Mouse (Mus musculus) ES-E14 (cell line): ENCODE data around the gene Pkm. TPM values are rescaled to one million over a fixed set of nuclear protein-coding genes. Genes with fewer than 3 reads are reported as not detected.

Experiments used
- DNase-seq: peaks from one replicate; pipeline ENCODE4 v3.0.0-alpha.2; 2013; ENCODE audit warnings: low read depth, low spot score
- H3K27ac ChIP-seq: 2 replicates; pipeline ENCODE4 v1.5.1; 2012; ENCODE audit warnings: low read depth, mild to moderate bottlenecking, low read length, moderate library complexity, mixed read lengths; ENCODE audit not compliant: poor library complexity, insufficient read depth, severe bottlenecking
- H3K36me3 ChIP-seq: 2 replicates; pipeline ENCODE4 v1.6.1; 2012; ENCODE audit warnings: mild to moderate bottlenecking, low read length, moderate library complexity, mixed read lengths; ENCODE audit not compliant: control insufficient read depth, poor library complexity, insufficient read depth, severe bottlenecking
- H3K4me1 ChIP-seq, 2 experiments: fragments of 150-350 bp in 1 of 2; sonication (generic) in 1 of 2; 2 replicates each; pipeline ENCODE4 v1.6.1; 2012; ENCODE audit warnings: low read length in 2 of 2, mild to moderate bottlenecking in 1 of 2, mixed read lengths in 1 of 2; ENCODE audit not compliant: control insufficient read depth in 2 of 2, insufficient read depth in 2 of 2, poor library complexity in 1 of 2
- H3K4me3 ChIP-seq, 2 experiments: fragments of 150-350 bp in 1 of 2; sonication (generic) in 1 of 2; 2 replicates each; pipeline ENCODE4 v1.5.1; 2012; ENCODE audit warnings: low read length in 2 of 2, low read depth in 1 of 2, mild to moderate bottlenecking in 1 of 2, mixed read lengths in 1 of 2; ENCODE audit not compliant: insufficient read depth in 1 of 2, poor library complexity in 1 of 2, severe bottlenecking in 1 of 2
- H3K9ac ChIP-seq: 2 replicates; pipeline ENCODE4 v1.6.1; 2012; ENCODE audit warnings: low read depth, mild to moderate bottlenecking, low read length, mixed read lengths; ENCODE audit not compliant: poor library complexity, insufficient read depth, severe bottlenecking
- H3K9me3 ChIP-seq: fragments of 150-350 bp; sonication (generic); 2 replicates; pipeline ENCODE4 v1.6.1; 2012; ENCODE audit warnings: low read depth, mild to moderate bottlenecking, low read length; ENCODE audit not compliant: control insufficient read depth, insufficient read depth
- CHD2 ChIP-seq: IDR thresholded peaks from 2 replicates; pipeline ENCODE4 v1.6.1; 2014; ENCODE audit warnings: mild to moderate bottlenecking, low read depth, low read length, inconsistent platforms
- HCFC1 ChIP-seq: IDR thresholded peaks from 2 replicates; pipeline ENCODE4 v1.6.1; 2012; ENCODE audit warnings: low read length, inconsistent platforms, borderline replicate concordance; ENCODE audit not compliant: insufficient read depth
- MAFK ChIP-seq: IDR thresholded peaks from 2 replicates; pipeline ENCODE4 v1.6.1; 2014; ENCODE audit warnings: mild to moderate bottlenecking, low read depth, low read length, inconsistent platforms; ENCODE audit not compliant: insufficient read depth
- ZC3H11A ChIP-seq: IDR thresholded peaks from 2 replicates; pipeline ENCODE4 v1.6.1; 2012; ENCODE audit warnings: low read depth, mild to moderate bottlenecking, inconsistent platforms, low read length, borderline replicate concordance
- ZNF384 ChIP-seq: IDR thresholded peaks from 2 replicates; pipeline ENCODE4 v1.6.1; 2012; ENCODE audit warnings: low read depth, low read length, inconsistent platforms
- in situ Hi-C, 2 experiments: fragments of 600-800 bp; cut with MboI; formaldehyde crosslinking; loops; one replicate each; pipeline ENCODE4 v1.15.1; 2025; ENCODE audit warnings: low sequenced_read_pairs in 2 of 2, inconsistent platforms in 1 of 2; ENCODE audit not compliant: unreplicated experiment in 2 of 2
- total RNA-seq: library from RNA; depleted of rRNA; stranded (reverse); fragments of 300-350 nt; gene quantifications from 2 replicates; pipeline ENCODE4 v1.2.3, GENCODE M21; 2012

Pkm gene
- total RNA-seq, 1 experiment: 2,243 TPM

DNA sequence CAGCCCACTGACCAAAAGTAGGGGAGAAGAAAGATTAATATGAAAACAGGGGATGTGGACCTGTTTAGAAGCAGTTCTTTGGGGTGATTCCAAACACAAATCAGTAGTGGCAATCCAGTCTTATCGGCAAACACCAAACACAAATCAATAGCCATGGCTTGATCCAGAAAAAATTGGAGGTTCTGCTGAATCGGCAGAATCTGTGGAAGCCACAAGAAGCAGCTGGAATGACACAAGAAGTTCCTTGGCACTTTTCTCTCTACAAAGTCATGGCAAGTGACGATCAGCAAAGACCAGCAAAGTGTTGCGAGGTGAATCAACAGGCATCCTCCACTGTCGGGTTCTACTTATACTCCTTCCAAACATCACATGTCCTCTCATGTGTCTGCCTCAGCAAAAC lies 65.0 kb downstream of the Pkm start:
- Histone ChIP-seq H3K4me1 (peaks cover 0 to 6% of the 10 kb centered on the region in 2 experiments; a peak in 1 of 4 replicates), H3K27ac (no peak overlapping the region), H3K9me3 (no peaks in the 10 kb centered on the region), H3K36me3 (no peaks in the 10 kb centered on the region), H3K4me3 (no peak overlapping the region), H3K9ac (no peak overlapping the region)
- no peak for DNase-seq
- TF ChIP-seq ZC3H11A (no peak), MAFK (peak; percentile 78; the same call in 1 of the 2 replicates), CHD2 (no peak), ZNF384 (no peak), HCFC1 (no peak)
- in situ Hi-C loops: loop anchor here in 1 of 2 experiments (10.0 kb wide), 1 partner anchor 264 kb away; no protein-coding TSS in a partner anchor

DNA sequence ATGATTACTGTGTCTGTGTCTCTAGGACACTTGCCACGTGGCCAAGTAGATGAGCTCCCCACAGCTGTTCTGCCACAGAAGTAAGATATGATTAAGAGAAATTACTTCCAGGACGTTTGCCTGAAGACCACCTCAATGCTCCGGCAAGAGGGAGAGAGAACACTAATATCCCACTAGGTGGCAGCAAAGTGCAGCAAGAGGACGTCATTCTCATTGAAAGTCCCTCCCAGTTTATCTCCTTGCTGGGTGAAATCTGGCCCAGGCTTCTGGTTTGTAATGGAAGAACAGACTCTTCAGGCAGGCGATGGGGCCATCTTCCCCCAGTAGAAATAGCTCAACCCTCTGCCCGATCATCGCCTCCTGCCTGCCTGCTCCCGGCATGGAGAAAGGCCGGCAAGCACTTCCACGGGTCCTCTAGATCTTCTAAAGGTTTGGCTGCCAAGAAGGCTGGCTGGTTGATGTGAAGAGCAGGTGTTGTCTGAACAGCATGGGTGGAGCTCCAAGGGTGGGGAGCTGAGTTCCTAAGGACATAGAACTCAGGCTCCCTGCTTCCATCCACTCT lies 67.0 kb downstream of the Pkm start:
- H3K27ac ChIP-seq: no peak overlapping the region
- DNase-seq: peak; percentile 87
- TF ChIP-seq HCFC1 (no peak), ZC3H11A (peak; percentile 76; the same call in 1 of the 2 replicates), MAFK (no peak), CHD2 (no peak), ZNF384 (no peak)
- in situ Hi-C loops: loop anchor here in 1 of 2 experiments (10.0 kb wide), 1 partner anchor 262 kb away; no protein-coding TSS in a partner anchor
- H3K4me1 ChIP-seq: peaks cover 0 to 6% of the 10 kb centered on the region in 2 experiments; a peak in 1 of 4 replicates
- H3K9ac ChIP-seq: peak overlapping the region; percentile 33; the same call in 1 of the 2 replicates
- peak overlapping the region; percentile 16 to 49; a peak in 1 of 4 replicates for H3K4me3 ChIP-seq
- no peaks in the 10 kb centered on the region for H3K36me3 ChIP-seq
- no peaks in the 10 kb centered on the region for H3K9me3 ChIP-seq

DNA sequence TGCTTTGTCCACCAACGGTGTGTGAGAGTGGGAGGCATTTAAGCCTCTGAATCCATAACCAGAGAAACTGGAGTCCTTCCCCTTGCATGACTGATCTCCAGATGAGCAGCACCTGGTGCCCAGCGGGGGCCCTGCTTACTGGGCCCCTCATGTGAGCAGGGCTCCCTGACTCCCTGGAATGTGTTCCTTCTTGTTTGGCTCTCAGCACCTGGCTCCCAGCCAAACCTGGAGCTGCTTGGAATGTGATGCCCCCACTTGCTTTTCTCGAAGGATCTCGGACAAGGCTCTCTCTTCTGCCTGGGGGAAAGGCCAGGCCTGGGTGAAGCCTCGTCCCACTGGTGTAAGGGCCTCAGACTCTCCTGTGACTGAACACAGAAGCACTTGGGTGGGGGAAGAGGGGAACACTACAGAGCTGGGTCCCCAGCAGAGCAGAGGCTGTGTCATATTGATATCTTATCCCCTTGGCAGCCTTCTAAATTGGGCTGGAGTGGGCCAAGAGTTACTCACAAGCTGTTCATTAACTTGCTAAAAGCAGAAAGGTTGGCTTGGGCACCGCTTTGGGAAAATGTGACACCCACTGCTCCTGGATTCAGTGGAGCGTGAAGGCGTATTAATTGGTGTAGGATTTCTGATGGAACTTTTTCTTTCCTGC lies 67.7 kb downstream of the Pkm start:
- Histone ChIP-seq H3K36me3 (no peaks in the 10 kb centered on the region), H3K9ac (peak overlapping the region; percentile 33; the same call in 1 of the 2 replicates), H3K9me3 (no peaks in the 10 kb centered on the region), H3K27ac (no peak overlapping the region), H3K4me1 (peaks cover 0 to 6% of the 10 kb centered on the region in 2 experiments; a peak in 1 of 4 replicates), H3K4me3 (no peak overlapping the region)
- in situ Hi-C loops: loop anchor here in 1 of 2 experiments (10.0 kb wide), 1 partner anchor 261 kb away; no protein-coding TSS in a partner anchor
- TF ChIP-seq CHD2 (no peak), ZC3H11A (no peak), HCFC1 (no peak), MAFK (no peak), ZNF384 (no peak)
- DNase-seq: peak; percentile 11

DNA sequence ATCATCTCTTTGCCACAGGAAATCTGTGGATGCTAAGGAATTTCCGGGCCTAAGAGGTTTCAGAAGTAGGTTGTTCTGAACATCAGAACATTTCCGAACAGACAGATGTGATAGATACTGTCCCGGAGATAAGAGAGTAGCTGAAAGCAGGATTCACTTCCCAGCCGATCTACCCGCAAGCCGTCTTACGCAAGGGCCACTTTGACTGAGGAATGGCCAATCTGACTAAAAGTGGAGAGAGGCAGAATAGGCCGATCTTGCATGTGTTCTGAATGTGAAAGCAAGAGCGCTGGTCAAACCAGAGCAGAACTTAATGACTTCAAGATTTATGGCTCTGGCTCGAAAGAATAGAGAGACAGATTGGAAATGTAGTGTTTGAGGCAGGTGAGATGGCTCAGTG lies 69.3 kb downstream of the Pkm start:
- no peaks in the 10 kb centered on the region for H3K9me3 ChIP-seq
- H3K4me1 ChIP-seq: peaks cover 0 to 6% of the 10 kb centered on the region in 2 experiments; a peak in 1 of 4 replicates
- H3K27ac ChIP-seq: no peak overlapping the region
- H3K36me3 ChIP-seq: no peaks in the 10 kb centered on the region
- TF ChIP-seq ZC3H11A (no peak), ZNF384 (no peak), MAFK (no peak), CHD2 (no peak), HCFC1 (no peak)
- no peak overlapping the region for H3K9ac ChIP-seq
- no peak for DNase-seq
- no peak overlapping the region for H3K4me3 ChIP-seq
- in situ Hi-C loops: loop anchor here in 1 of 2 experiments (10.0 kb wide), 1 partner anchor 259 kb away; no protein-coding TSS in a partner anchor
